ENCODE assay signal across 16 mouse cellular contexts in the genomic region with DNA sequence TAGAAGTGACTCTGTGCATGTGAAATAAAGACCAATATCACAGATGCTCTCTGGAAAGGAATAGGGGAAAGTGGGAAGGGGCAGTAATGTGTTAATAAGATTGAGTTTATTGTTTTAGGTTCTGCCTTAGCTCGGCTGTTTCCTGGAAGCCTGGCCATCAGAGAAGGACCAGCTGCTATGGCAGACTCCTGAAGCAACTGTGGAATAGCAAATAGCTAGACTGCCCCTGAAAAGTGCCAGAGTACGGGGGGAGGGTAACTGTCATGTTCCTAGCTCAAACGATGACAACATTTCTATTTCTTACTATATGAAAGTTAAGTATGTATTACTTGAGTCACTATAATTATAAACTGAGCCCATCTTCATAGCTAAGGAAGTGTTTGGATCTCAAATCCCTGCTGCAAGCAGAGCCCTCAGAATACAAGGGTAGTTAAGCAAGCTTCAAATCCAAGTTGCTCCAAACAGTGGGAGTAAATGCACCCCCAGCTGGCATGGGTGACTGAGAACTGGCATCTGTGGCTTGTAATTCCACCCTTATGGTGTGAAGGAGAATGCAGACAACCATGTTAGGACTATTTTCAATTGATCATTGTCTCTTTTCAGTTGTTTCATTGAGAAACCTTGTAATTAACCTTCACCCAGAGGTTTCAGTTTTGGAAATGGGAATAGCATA.
DNase-seq lines count a peak whose midpoint lies in the region; ATAC-seq and TF ChIP-seq lines count a peak whose summit lies in the region.
"Had no signal": no experiment of that assay in that cellular context is flagged by ENCODE, and none has a peak within 500 bp of the region (broad histone marks: within the 10 kb centered on the region; RNA-seq: fewer than 3 reads in every experiment).

No protein-coding gene starts in this region.

- H3K4me2 ChIP-seq in kidney, postnatal 0 days (ENCODE audit: low read length): no peak overlapping the region
- H3K4me2 ChIP-seq: embryonic facial prominence, embryonic 12.5 days; heart, embryonic 12.5 days had no signal

- peak; percentile 5 for DNase-seq in kidney, postnatal 0 days (ENCODE audit: low spot score)
- no peak for DNase-seq in kidney, postnatal 10 days
- DNase-seq in layer of hippocampus, adult 18-20 months (ENCODE audit: low spot score in 2 of 2): peak; percentile 71 to 89
- DNase-seq in left cerebral cortex, adult 9 months (ENCODE audit: low spot score in 2 of 2): peak; percentile 31 to 56
- no peak for DNase-seq in retina, embryonic 14.5 days (ENCODE audit: low spot score)
- no peak for DNase-seq in cerebellum, adult 9-10 months
- no peak for DNase-seq in spleen, postnatal 10 days (ENCODE audit: low spot score in 2 of 2)
- DNase-seq: adrenal gland, adult 2 months; kidney, adult 11 months; liver, postnatal 0 days; thymus, postnatal 4 days had no signal

- no peaks in the 10 kb centered on the region for H3K9me3 ChIP-seq in kidney, postnatal 0 days (replicated peaks; ENCODE audit: low read length)
- H3K9me3 ChIP-seq: embryonic facial prominence, embryonic 12.5 days; heart, embryonic 12.5 days; hindbrain, embryonic 10.5 days; megakaryocyte, embryonic 14.5 days had no signal

- no peak overlapping the region for H3K4me3 ChIP-seq in kidney, postnatal 0 days (replicated peaks; ENCODE audit: low read depth, low read length)
- H3K4me3 ChIP-seq: embryonic facial prominence, embryonic 12.5 days; heart, embryonic 12.5 days; hindbrain, embryonic 10.5 days; megakaryocyte, embryonic 14.5 days had no signal

- no peaks in the 10 kb centered on the region for H3K36me3 ChIP-seq in kidney, postnatal 0 days (ENCODE audit: insufficient read depth, low read length)
- H3K36me3 ChIP-seq: embryonic facial prominence, embryonic 12.5 days; heart, embryonic 12.5 days; hindbrain, embryonic 10.5 days had no signal

- 39% methylated on average over 3 of the region's 3 CpGs for WGBS in kidney, postnatal 0 days

- no peak overlapping the region for H3K9ac ChIP-seq in kidney, postnatal 0 days (ENCODE audit: low read depth, low read length)
- H3K9ac ChIP-seq: embryonic facial prominence, embryonic 12.5 days; heart, embryonic 12.5 days; liver, postnatal 0 days had no signal

- no peak for ATAC-seq in kidney, postnatal 0 days (replicated peaks; ENCODE audit: low FRiP score, low read depth)
- ATAC-seq: liver, postnatal 0 days; Patski had no signal

- no peaks in the 10 kb centered on the region for H3K27me3 ChIP-seq in kidney, postnatal 0 days (ENCODE audit: insufficient read depth, low read length)
- H3K27me3 ChIP-seq: embryonic facial prominence, embryonic 12.5 days; heart, embryonic 12.5 days; megakaryocyte, embryonic 14.5 days; Patski had no signal

- H3K27ac ChIP-seq in kidney, postnatal 0 days: no peak overlapping the region
- H3K27ac ChIP-seq: embryonic facial prominence, embryonic 12.5 days; hindbrain, embryonic 10.5 days had no signal

- H3K4me1 ChIP-seq in kidney, postnatal 0 days (replicated peaks; ENCODE audit: insufficient read depth, low read length): no peaks in the 10 kb centered on the region
- H3K4me1 ChIP-seq: embryonic facial prominence, embryonic 12.5 days; heart, embryonic 12.5 days; hindbrain, embryonic 10.5 days; megakaryocyte, embryonic 14.5 days had no signal

- TF ChIP-seq CTCF in kidney, postnatal 0 days (IDR thresholded peaks at IDR 0.05; ENCODE audit: low read depth): no peak

Comparison
In these comparisons a context has a peak if more than half of its experiments do, and no peak if none do; other contexts are left out.
1. DNase-seq: peak in kidney, postnatal 0 days (single experiment), layer of hippocampus, adult 18-20 months (2 of 2) and left cerebral cortex, adult 9 months (2 of 2); none in kidney, postnatal 10 days (single experiment), retina, embryonic 14.5 days (single experiment), cerebellum, adult 9-10 months (single experiment) and spleen, postnatal 10 days (0 of 2).